Comparison of ENCODE assay signal across 8 mouse cellular contexts in the genomic region with DNA sequence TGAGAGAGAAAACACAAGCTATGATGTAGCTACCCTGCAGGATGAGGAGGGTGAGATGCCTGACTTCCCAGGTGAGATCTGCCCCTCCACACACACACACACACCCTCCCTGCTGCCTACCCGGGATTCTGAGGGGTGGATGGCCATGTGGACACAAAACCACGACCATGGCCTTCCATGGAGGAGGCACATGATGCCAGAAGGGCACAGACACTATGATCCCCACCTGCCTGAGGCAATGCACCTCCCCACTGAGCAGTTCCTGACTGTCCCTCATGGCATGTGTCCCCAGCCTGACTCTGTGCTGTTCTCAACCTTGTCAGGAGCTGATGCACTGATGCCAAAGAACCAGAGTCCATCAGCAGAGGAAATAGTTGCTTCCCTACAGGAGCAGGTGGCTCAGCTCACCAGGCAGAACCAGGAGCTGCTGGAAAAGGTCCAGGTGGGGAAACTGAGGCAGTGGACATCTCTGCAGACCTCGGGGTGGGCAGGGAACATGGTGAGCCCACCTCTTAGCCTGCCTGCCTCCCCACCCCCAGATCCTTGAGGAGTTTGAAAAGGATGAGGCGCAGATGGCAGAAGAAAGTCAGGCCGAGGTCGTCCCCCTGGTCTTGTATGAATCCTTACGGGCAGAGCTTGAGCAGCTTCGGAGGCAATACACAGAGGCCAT. TPM values are rescaled to one million over a fixed set of nuclear protein-coding genes. Genes with fewer than 3 reads are reported as not detected.
DNase-seq lines count a peak whose midpoint lies in the region; ATAC-seq and TF ChIP-seq lines count a peak whose summit lies in the region.

No protein-coding gene starts in this region.

- H3K4me1 ChIP-seq in heart, embryonic 11.5 days (ENCODE audit: control insufficient read depth, insufficient read depth, low read length) = peaks cover 11% of the 10 kb centered on the region
- H3K4me1 ChIP-seq in G1E (ENCODE audit: insufficient read depth, low read depth, low read length) = peaks cover 53% of the 10 kb centered on the region
- peaks cover 24% of the 10 kb centered on the region for H3K4me1 ChIP-seq in embryonic facial prominence, embryonic 13.5 days
- peaks cover 33% of the 10 kb centered on the region for H3K4me1 ChIP-seq in limb, embryonic 10.5 days
- H3K4me1 ChIP-seq in stomach, embryonic 14.5 days (ENCODE audit: control insufficient read depth, insufficient read depth, low read length) = peaks cover 10% of the 10 kb centered on the region

- intact Hi-C loops in gastrocnemius, postnatal 14 days (cut with DNase I; ENCODE audit: low total_unique reads) = no loop called here

- no peak overlapping the region; the same call in 1 of the 2 replicates for H3K27ac ChIP-seq in heart, embryonic 11.5 days (ENCODE audit: low read depth, low read length)
- 0 out of 2 replicates have a peak overlapping the region, but pooled peaks have one; percentile 97 for H3K27ac ChIP-seq in embryonic facial prominence, embryonic 13.5 days
- H3K27ac ChIP-seq in limb, embryonic 10.5 days = peak overlapping the region; percentile 3; the same call in 1 of the 2 replicates
- H3K27ac ChIP-seq in stomach, embryonic 14.5 days (ENCODE audit: low read length) = no peak overlapping the region

- TF ChIP-seq CTCF in G1E (IDR thresholded peaks at IDR 0.05; ENCODE audit: low read depth, low read length) = no peak

- H3K36me3 ChIP-seq in heart, embryonic 11.5 days (ENCODE audit: control insufficient read depth, insufficient read depth, low read length) = no peaks in the 10 kb centered on the region; the same call in 1 of the 2 replicates
- H3K36me3 ChIP-seq in G1E (replicated peaks) = peaks cover 55% of the 10 kb centered on the region
- H3K36me3 ChIP-seq in embryonic facial prominence, embryonic 13.5 days = 0 out of 2 replicates have a peak, but pooled peaks cover under 1% of the 10 kb centered on the region
- H3K36me3 ChIP-seq in limb, embryonic 10.5 days = no peaks in the 10 kb centered on the region
- no peaks in the 10 kb centered on the region for H3K36me3 ChIP-seq in stomach, embryonic 14.5 days (ENCODE audit: control insufficient read depth, insufficient read depth, low read length)

- H3K9me3 ChIP-seq in heart, embryonic 11.5 days (replicated peaks; ENCODE audit: control insufficient read depth, low read length) = no peaks in the 10 kb centered on the region
- H3K9me3 ChIP-seq in G1E (replicated peaks) = no peaks in the 10 kb centered on the region
- no peaks in the 10 kb centered on the region for H3K9me3 ChIP-seq in embryonic facial prominence, embryonic 13.5 days
- H3K9me3 ChIP-seq in limb, embryonic 10.5 days (replicated peaks) = no peaks in the 10 kb centered on the region
- H3K9me3 ChIP-seq in stomach, embryonic 14.5 days (ENCODE audit: control insufficient read depth, low read depth, low read length) = no peaks in the 10 kb centered on the region

- H3K4me2 ChIP-seq in heart, embryonic 11.5 days = peak overlapping the region; percentile 95
- peak overlapping the region; percentile 89 for H3K4me2 ChIP-seq in embryonic facial prominence, embryonic 13.5 days
- H3K4me2 ChIP-seq in stomach, embryonic 14.5 days (replicated peaks; ENCODE audit: low read depth, low read length) = peak overlapping the region; percentile 92

- no peaks in the 10 kb centered on the region for H3K27me3 ChIP-seq in heart, embryonic 11.5 days (ENCODE audit: control insufficient read depth, insufficient read depth, low read length)
- peaks cover 2% of the 10 kb centered on the region; the same call in 1 of the 2 replicates for H3K27me3 ChIP-seq in G1E (ENCODE audit: insufficient read depth, low read length)
- no peaks in the 10 kb centered on the region for H3K27me3 ChIP-seq in embryonic facial prominence, embryonic 13.5 days
- H3K27me3 ChIP-seq in limb, embryonic 10.5 days (ENCODE audit: low read depth, poor library complexity, severe bottlenecking) = no peaks in the 10 kb centered on the region
- H3K27me3 ChIP-seq in stomach, embryonic 14.5 days (ENCODE audit: control insufficient read depth, insufficient read depth, low read length) = no peaks in the 10 kb centered on the region

- no peak overlapping the region; the same call in 1 of the 2 replicates for H3K9ac ChIP-seq in heart, embryonic 11.5 days (ENCODE audit: low read depth, low read length)
- peak overlapping the region; percentile 97 for H3K9ac ChIP-seq in embryonic facial prominence, embryonic 13.5 days
- 0 out of 2 replicates have a peak overlapping the region, but pooled peaks have one; percentile 92 for H3K9ac ChIP-seq in stomach, embryonic 14.5 days (replicated peaks; ENCODE audit: low read depth, low read length)

- no peak for ATAC-seq in heart, embryonic 11.5 days (replicated peaks; ENCODE audit: insufficient number of reproducible peaks, low FRiP score, low TSS enrichment)
- ATAC-seq in G1E (ENCODE audit: extremely low read depth, insufficient number of reproducible peaks, low FRiP score, poor library complexity, severe bottlenecking) = no peak
- ATAC-seq in embryonic facial prominence, embryonic 13.5 days (ENCODE audit: insufficient number of reproducible peaks, insufficient read depth, low FRiP score, low TSS enrichment, low read depth) = no peak
- no peak for ATAC-seq in stomach, embryonic 14.5 days (ENCODE audit: insufficient number of reproducible peaks, insufficient read depth, low FRiP score, low read depth)

- no peak overlapping the region for H3K4me3 ChIP-seq in heart, embryonic 11.5 days (ENCODE audit: low read depth, low read length)
- H3K4me3 ChIP-seq in G1E (ENCODE audit: low read depth, low read length) = peak overlapping the region; percentile 88
- peak overlapping the region; percentile 83; the same call in 1 of the 2 replicates for H3K4me3 ChIP-seq in embryonic facial prominence, embryonic 13.5 days
- H3K4me3 ChIP-seq in limb, embryonic 10.5 days = peak overlapping the region; percentile 66
- H3K4me3 ChIP-seq in stomach, embryonic 14.5 days (ENCODE audit: low read depth, low read length) = peak overlapping the region; percentile 73

- 76% methylated on average over 8 of the region's 8 CpGs for whole genome bisulfite sequencing in heart, embryonic 11.5 days (ENCODE audit: insufficient replicate concordance)
- WGBS in embryonic facial prominence, embryonic 13.5 days = 83% methylated on average over 8 of the region's 8 CpGs
- 80% methylated on average over 8 of the region's 8 CpGs for WGBS in limb, embryonic 10.5 days
- WGBS in stomach, embryonic 14.5 days = 74% methylated on average over 8 of the region's 8 CpGs

- no peak for DNase-seq in heart, adult 9 months (ENCODE audit: low spot score in 2 of 2)
- DNase-seq in G1E (ENCODE audit: low spot score) = no peak
- no peak for DNase-seq in limb, embryonic 10.5 days (ENCODE audit: low spot score)
- no peak for DNase-seq in right cerebral cortex, postnatal 4 days
- no peak for DNase-seq in gastrocnemius, postnatal 14 days

RNA-seq across cellular contexts. Expression of gene Gm10778, which starts 6.7 kb away (rescaled TPM):
- 2.9 and 3.3 TPM in 2 replicates for polyA plus RNA-seq in heart, embryonic 11.5 days (2014; fragmentation: Nextera tagmentation; extraction: Ambion mirVana)
- total RNA-seq in G1E (2014; fragmentation: Nextera tagmentation) (11.1 and 11.8 TPM in 2 replicates), G1E (2017) (6.0 and 7.9 TPM in 2 replicates)
- polyA plus RNA-seq in G1E (2012) = 0.10 and 0.34 TPM in 2 replicates
- polyA plus RNA-seq in embryonic facial prominence, embryonic 13.5 days (2015; fragmentation: Nextera tagmentation; extraction: Ambion mirVana) = 5.7 and 7.3 TPM in 2 replicates
- polyA plus RNA-seq in limb, embryonic 10.5 days (2016; fragmentation: Nextera tagmentation; extraction: Ambion mirVana) = 4.2 and 5.1 TPM in 2 replicates
- polyA plus RNA-seq in stomach, embryonic 14.5 days (2014; fragmentation: Nextera tagmentation; extraction: Ambion mirVana) = 6.0 and 6.3 TPM in 2 replicates
- total RNA-seq in gastrocnemius, postnatal 14 days (2021) = 1 to 10 TPM; 1.6 to 1.8 TPM

RNA-seq across cellular contexts. Expression of gene Ankrd24, which starts 13.8 kb away (rescaled TPM):
- polyA plus RNA-seq in heart, embryonic 11.5 days (2014; fragmentation: Nextera tagmentation; extraction: Ambion mirVana) = 7.2 and 8.1 TPM in 2 replicates
- 13.8 and 16.3 TPM in 2 replicates for total RNA-seq in G1E (2014; fragmentation: Nextera tagmentation)
- 13.4 and 14.3 TPM in 2 replicates for total RNA-seq in G1E (2017)
- 9.8 and 12.7 TPM in 2 replicates for polyA plus RNA-seq in G1E (2012)
- 13.6 and 14.5 TPM in 2 replicates for polyA plus RNA-seq in embryonic facial prominence, embryonic 13.5 days (2015; fragmentation: Nextera tagmentation; extraction: Ambion mirVana)
- 8.0 and 8.6 TPM in 2 replicates for polyA plus RNA-seq in limb, embryonic 10.5 days (2016; fragmentation: Nextera tagmentation; extraction: Ambion mirVana)
- polyA plus RNA-seq in stomach, embryonic 14.5 days (2014; fragmentation: Nextera tagmentation; extraction: Ambion mirVana) = 7.8 and 9.1 TPM in 2 replicates
- total RNA-seq in gastrocnemius, postnatal 14 days (2021) = 10 to 100 TPM in 1 of 2 experiments, 1 to 10 TPM in 1; 6.8 to 10.9 TPM

RNA-seq across cellular contexts. Expression of gene Sirt6, which starts 14.5 kb away (rescaled TPM):
- polyA plus RNA-seq in heart, embryonic 11.5 days (2014; fragmentation: Nextera tagmentation; extraction: Ambion mirVana) = 21.5 and 27.3 TPM in 2 replicates
- total RNA-seq in G1E (2014; fragmentation: Nextera tagmentation) (35.9 and 61.0 TPM in 2 replicates), G1E (2017) (6.0 and 6.6 TPM in 2 replicates)
- 136 and 158 TPM in 2 replicates for polyA plus RNA-seq in G1E (2012)
- 52.7 and 54.9 TPM in 2 replicates for polyA plus RNA-seq in embryonic facial prominence, embryonic 13.5 days (2015; fragmentation: Nextera tagmentation; extraction: Ambion mirVana)
- polyA plus RNA-seq in limb, embryonic 10.5 days (2016; fragmentation: Nextera tagmentation; extraction: Ambion mirVana) = 53.3 and 58.5 TPM in 2 replicates
- polyA plus RNA-seq in stomach, embryonic 14.5 days (2014; fragmentation: Nextera tagmentation; extraction: Ambion mirVana) = 33.4 and 43.4 TPM in 2 replicates
- total RNA-seq in gastrocnemius, postnatal 14 days (2021) = 1 to 10 TPM; 5.4 to 5.6 TPM

RNA-seq across cellular contexts. Expression of gene BC025920, which starts 36.0 kb away (rescaled TPM):
- polyA plus RNA-seq in heart, embryonic 11.5 days (2014; fragmentation: Nextera tagmentation; extraction: Ambion mirVana) = 0.25 and 0.63 TPM in 2 replicates
- total RNA-seq in G1E (2014; fragmentation: Nextera tagmentation) (6.7 and 6.8 TPM in 2 replicates), G1E (2017) (3.3 and 4.3 TPM in 2 replicates)
- 0.40 and 0.50 TPM in 2 replicates for polyA plus RNA-seq in G1E (2012)
- polyA plus RNA-seq in embryonic facial prominence, embryonic 13.5 days (2015; fragmentation: Nextera tagmentation; extraction: Ambion mirVana) = 1.3 and 2.0 TPM in 2 replicates
- polyA plus RNA-seq in limb, embryonic 10.5 days (2016; fragmentation: Nextera tagmentation; extraction: Ambion mirVana) = 1.4 TPM in 2 replicates
- 0.57 and 0.69 TPM in 2 replicates for polyA plus RNA-seq in stomach, embryonic 14.5 days (2014; fragmentation: Nextera tagmentation; extraction: Ambion mirVana)
- 1 to 10 TPM; 1.7 to 2.2 TPM for total RNA-seq in gastrocnemius, postnatal 14 days (2021)

RNA-seq across cellular contexts. Expression of gene Tle6, which starts 41.2 kb away (rescaled TPM):
- polyA plus RNA-seq in heart, embryonic 11.5 days (2014; fragmentation: Nextera tagmentation; extraction: Ambion mirVana) = 25.6 and 27.3 TPM in 2 replicates
- total RNA-seq in G1E (2014; fragmentation: Nextera tagmentation) (42.7 and 44.3 TPM in 2 replicates), G1E (2017) (17.5 and 21.5 TPM in 2 replicates)
- polyA plus RNA-seq in G1E (2012) = 28.8 and 49.5 TPM in 2 replicates
- 12.8 and 17.2 TPM in 2 replicates for polyA plus RNA-seq in embryonic facial prominence, embryonic 13.5 days (2015; fragmentation: Nextera tagmentation; extraction: Ambion mirVana)
- 12.6 and 15.5 TPM in 2 replicates for polyA plus RNA-seq in limb, embryonic 10.5 days (2016; fragmentation: Nextera tagmentation; extraction: Ambion mirVana)
- 14.3 and 18.2 TPM in 2 replicates for polyA plus RNA-seq in stomach, embryonic 14.5 days (2014; fragmentation: Nextera tagmentation; extraction: Ambion mirVana)
- total RNA-seq in gastrocnemius, postnatal 14 days (2021) = 1 to 10 TPM; 2.4 to 4.4 TPM

Comparison
In these comparisons a context has a peak if more than half of its experiments do, and no peak if none do; other contexts are left out.
1. H3K27ac ChIP-seq: peak in embryonic facial prominence, embryonic 13.5 days (single experiment) and limb, embryonic 10.5 days (single experiment); none in heart, embryonic 11.5 days (single experiment) and stomach, embryonic 14.5 days (single experiment).
2. Peak in every context shown above with its lines, with median percentiles within 50 percentile points of each other: H3K4me2 ChIP-seq.